Mouse (Mus musculus) embryonic facial prominence, embryonic 14.5 days (tissue): ENCODE results near the gene Chic2. TPM values are rescaled to one million over a fixed set of nuclear protein-coding genes. Genes with fewer than 3 reads are reported as not detected.

ENCODE experiments used
- ATAC-seq: fragments of 200-750 bp; cut with Nextera tagmentation; 2 replicates; pipeline ENCODE4 v1.8.0; 2017; ENCODE audit warnings: low read depth, moderate number of reproducible peaks, moderate TSS enrichment
- DNase-seq: peaks from one replicate; pipeline ENCODE4 v3.0.0-alpha.2; 2015; ENCODE audit warnings: low spot score
- H3K27ac ChIP-seq: fragments of 300-500 bp; sonication (generic); replicated peaks from 2 replicates; pipeline ENCODE4 v1.5.1; 2014; ENCODE audit warnings: low read depth, mild to moderate bottlenecking, low read length, moderate library complexity
- H3K27me3 ChIP-seq: fragments of 300-500 bp; sonication (generic); replicated peaks from 2 replicates; pipeline ENCODE4 v1.6.1; 2014; ENCODE audit warnings: low read length; ENCODE audit not compliant: control insufficient read depth, insufficient read depth
- H3K36me3 ChIP-seq: fragments of 300-500 bp; sonication (generic); 2 replicates; pipeline ENCODE4 v1.6.1; 2014; ENCODE audit warnings: low read length, mixed read lengths; ENCODE audit not compliant: control insufficient read depth, insufficient read depth
- H3K4me1 ChIP-seq: fragments of 300-500 bp; sonication (generic); 2 replicates; pipeline ENCODE4 v1.6.1; 2014; ENCODE audit warnings: antibody characterized with exemption, low read length; ENCODE audit not compliant: control insufficient read depth, insufficient read depth
- H3K4me2 ChIP-seq: fragments of 300-500 bp; sonication (generic); 2 replicates; pipeline ENCODE4 v1.6.1; 2014; ENCODE audit warnings: low read depth, mild to moderate bottlenecking, low read length, moderate library complexity, mixed read lengths
- H3K4me3 ChIP-seq: fragments of 300-500 bp; sonication (generic); 2 replicates; pipeline ENCODE4 v1.5.1; 2014; ENCODE audit warnings: low read depth, mild to moderate bottlenecking, low read length
- H3K9ac ChIP-seq: fragments of 300-500 bp; sonication (generic); 2 replicates; pipeline ENCODE4 v1.6.1; 2014; ENCODE audit warnings: low read depth, mild to moderate bottlenecking, low read length, moderate library complexity, mixed read lengths
- H3K9me3 ChIP-seq: fragments of 300-500 bp; sonication (generic); 2 replicates; pipeline ENCODE4 v1.6.1; 2016; ENCODE audit warnings: low read length; ENCODE audit not compliant: control insufficient read depth
- WGBS: fragments of 180-500 bp; shearing (Covaris S2); extraction: QIAGEN DNeasy Blood & Tissue Kit; methylation state at CpG from one replicate; pipeline ENCODE4 v1.1.7; 2014; 5-methylcytosine and 5-hydroxymethylcytosine counted together
- polyA plus RNA-seq: library from polyadenylated mRNA; unstranded; fragments of >200 nt; fragmentation: Nextera tagmentation; extraction: Ambion mirVana; gene quantifications from 2 replicates; pipeline ENCODE4 v1.2.1, GENCODE M21; 2014

Gene Chic2
- polyA plus RNA-seq, 1 experiment from 2014 or later: 53.4 TPM

DNA sequence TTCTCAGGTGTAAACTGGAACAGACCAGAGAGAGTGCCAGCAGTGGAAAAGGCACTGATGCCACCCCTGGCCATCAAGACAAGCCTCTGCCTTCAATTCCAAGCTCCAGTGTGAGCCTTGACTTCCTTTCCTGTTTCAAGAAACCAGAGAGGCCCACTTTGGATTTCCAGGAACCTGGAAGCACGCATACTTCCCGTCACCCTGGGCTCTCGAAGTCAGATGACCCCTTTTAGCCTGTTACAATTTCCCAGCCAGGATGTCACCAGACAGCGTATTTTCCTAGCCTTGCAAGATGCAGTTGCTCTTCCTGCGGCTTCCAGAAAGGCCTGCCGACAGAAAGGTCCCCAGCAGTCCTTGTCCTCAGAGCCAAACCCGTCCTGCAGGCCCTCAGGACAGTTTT, 65.0 kb downstream of the Chic2 start:
- Histone ChIP-seq H3K27me3 (no peaks in the 10 kb centered on the region), H3K4me3 (no peak overlapping the region), H3K36me3 (no peaks in the 10 kb centered on the region), H3K4me1 (peaks cover 38% of the 10 kb centered on the region), H3K9ac (no peak overlapping the region), H3K27ac (no peak overlapping the region; the same call in 1 of the 2 replicates), H3K4me2 (no peak overlapping the region), H3K9me3 (no peaks in the 10 kb centered on the region)
- DNase-seq (no peak), ATAC-seq (no peak)
- WGBS: 26% methylated on average over 7 of the region's 7 CpGs

DNA sequence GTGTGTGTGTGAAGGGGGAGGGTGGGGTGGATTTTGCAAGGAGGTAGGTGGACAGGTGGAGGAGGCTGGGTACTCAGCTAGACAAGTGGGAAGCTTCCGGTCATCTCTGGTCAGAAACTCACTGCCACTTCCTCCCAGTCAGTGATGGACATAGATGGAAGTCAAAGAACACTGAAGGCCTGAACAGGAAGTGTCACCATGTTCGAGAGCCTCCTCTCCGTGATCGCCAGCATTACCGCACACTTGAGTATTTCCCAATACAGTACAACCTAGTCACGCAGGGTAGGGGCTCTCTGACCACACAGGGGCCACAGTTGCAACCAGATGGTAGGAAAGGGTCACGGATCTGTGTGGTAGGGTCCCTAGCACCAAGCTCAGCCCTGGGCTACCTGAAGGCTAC, 69.1 kb downstream of the Chic2 start:
- no peak for DNase-seq
- H3K27ac ChIP-seq: no peak overlapping the region

DNA sequence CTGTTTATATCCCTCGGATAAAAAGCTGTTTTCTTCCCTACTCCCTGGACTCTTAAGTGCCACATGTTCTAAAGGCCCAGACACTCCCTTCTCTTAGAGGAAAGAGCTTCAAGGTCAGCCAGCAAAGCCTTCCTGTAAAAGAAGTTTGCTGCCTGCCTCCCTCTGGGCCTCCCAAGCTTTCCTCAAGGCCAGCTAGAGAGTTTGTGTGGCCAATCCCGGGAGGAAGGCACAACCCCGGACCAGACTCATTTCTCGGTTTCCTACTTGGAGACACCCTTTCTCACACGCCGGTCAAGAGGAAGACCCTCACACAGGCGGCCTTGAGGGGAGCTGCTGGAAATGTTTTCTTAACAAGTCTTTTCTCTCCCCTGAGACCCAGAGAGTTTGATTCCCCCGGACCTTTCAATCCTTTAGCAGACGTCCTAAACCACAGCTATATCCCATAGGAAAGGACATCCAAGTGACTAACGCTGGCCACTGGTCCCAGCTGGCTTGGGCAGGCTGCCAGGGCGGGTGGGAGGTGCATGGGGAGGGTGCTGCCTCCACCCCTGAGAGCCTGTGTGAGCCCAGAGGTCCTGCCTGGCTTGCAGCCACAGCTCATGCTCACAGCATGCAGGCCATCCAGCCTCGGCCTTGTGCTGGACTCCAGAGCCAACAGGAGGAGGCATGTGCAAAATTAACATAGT, 69.7 kb downstream of the Chic2 start:
- Histone ChIP-seq H3K9me3 (no peaks in the 10 kb centered on the region), H3K27ac (peak overlapping the region; percentile 61; the same call in 1 of the 2 replicates), H3K4me3 (no peak overlapping the region), H3K4me2 (no peak overlapping the region), H3K27me3 (no peaks in the 10 kb centered on the region), H3K36me3 (no peaks in the 10 kb centered on the region), H3K4me1 (peaks cover 18% of the 10 kb centered on the region), H3K9ac (peak overlapping the region; percentile 40; the same call in 1 of the 2 replicates)
- WGBS: 32% methylated on average over 12 of the region's 12 CpGs
- DNase-seq: peak; percentile 26
- ATAC-seq: 0 out of 2 replicates have a peak, but pooled peaks have one; percentile 10

More for the DNA sequence above, 69.1 kb downstream of the Chic2 start:
- Histone ChIP-seq H3K27me3 (no peaks in the 10 kb centered on the region), H3K4me1 (peaks cover 22% of the 10 kb centered on the region), H3K4me2 (no peak overlapping the region), H3K36me3 (no peaks in the 10 kb centered on the region), H3K9me3 (no peaks in the 10 kb centered on the region), H3K4me3 (no peak overlapping the region), H3K9ac (no peak overlapping the region)
- ATAC-seq: no peak
- WGBS: 87% methylated on average over 7 of the region's 7 CpGs

DNA sequence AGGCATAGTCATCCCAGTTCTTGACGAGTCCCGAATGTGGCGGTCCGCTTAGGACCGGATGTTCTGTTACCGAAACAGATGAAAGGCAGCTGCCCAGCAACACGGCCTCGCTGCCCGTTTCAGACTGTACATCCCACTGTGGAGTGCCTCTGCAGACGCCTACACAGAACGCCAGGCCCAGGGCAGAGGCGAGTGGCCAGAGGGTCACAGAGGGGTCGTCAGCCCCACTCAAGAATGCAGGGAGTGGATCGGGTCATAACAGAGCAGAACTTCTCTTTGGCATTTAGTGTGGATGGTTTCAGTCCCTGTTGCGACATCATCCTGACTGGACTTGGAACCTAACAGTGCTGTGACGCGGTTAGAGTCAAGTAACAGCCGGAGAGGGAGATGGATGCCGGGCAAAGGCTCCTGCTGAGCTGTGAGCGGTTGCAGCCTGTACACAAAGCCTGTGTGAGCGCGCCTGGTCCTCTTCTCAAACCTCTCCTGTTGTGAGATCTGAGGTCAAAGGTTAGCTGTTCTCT, 70.5 kb downstream of the Chic2 start:
- Histone ChIP-seq H3K9me3 (no peaks in the 10 kb centered on the region), H3K27me3 (no peaks in the 10 kb centered on the region), H3K27ac (peak overlapping the region; percentile 61; the same call in 1 of the 2 replicates), H3K4me3 (no peak overlapping the region), H3K9ac (no peak overlapping the region), H3K4me1 (peaks cover 13% of the 10 kb centered on the region), H3K36me3 (no peaks in the 10 kb centered on the region), H3K4me2 (no peak overlapping the region)
- no peak for ATAC-seq
- 44% methylated on average over 22 of the region's 22 CpGs for WGBS
- DNase-seq: peak; percentile 45

- Histone ChIP-seq H3K9ac (no peak overlapping the region), H3K36me3 (no peaks in the 10 kb centered on the region), H3K4me3 (no peak overlapping the region), H3K9me3 (no peaks in the 10 kb centered on the region), H3K4me1 (peaks cover 19% of the 10 kb centered on the region), H3K4me2 (no peak overlapping the region), H3K27me3 (no peaks in the 10 kb centered on the region), H3K27ac (no peak overlapping the region)
- no peak for DNase-seq
- 49% methylated on average over 7 of the region's 7 CpGs for WGBS
- no peak for ATAC-seq
These were observed 73.2 kb downstream of the Chic2 start for GRCm38 (mm10) chr5:74971418-74971817.

DNA sequence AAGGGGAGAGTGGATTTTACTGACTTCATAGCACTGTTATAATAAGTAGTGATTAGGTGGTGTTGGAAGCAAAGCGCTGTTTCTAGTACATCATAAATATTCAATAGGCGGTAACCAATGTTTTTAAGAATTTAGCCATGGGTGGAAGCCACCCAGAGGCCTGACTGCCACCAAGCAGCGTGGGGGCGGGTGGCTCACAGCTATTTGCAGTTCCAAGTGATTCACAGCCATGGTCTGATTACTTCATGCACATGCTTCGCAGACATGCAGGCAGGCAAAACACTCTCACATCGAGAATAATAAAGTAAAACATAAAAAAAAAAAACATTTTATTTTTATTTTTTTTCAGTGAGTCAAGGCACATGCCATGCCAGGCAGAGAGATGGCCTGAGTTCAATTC, 75.2 kb downstream of the Chic2 start:
- Histone ChIP-seq H3K9ac (no peak overlapping the region), H3K36me3 (no peaks in the 10 kb centered on the region), H3K27ac (no peak overlapping the region), H3K4me3 (no peak overlapping the region), H3K9me3 (no peaks in the 10 kb centered on the region), H3K4me2 (no peak overlapping the region), H3K4me1 (peaks cover 12% of the 10 kb centered on the region), H3K27me3 (no peaks in the 10 kb centered on the region)
- ATAC-seq (no peak), DNase-seq (no peak)
- WGBS: 82% methylated on average over 6 of the region's 6 CpGs

DNA sequence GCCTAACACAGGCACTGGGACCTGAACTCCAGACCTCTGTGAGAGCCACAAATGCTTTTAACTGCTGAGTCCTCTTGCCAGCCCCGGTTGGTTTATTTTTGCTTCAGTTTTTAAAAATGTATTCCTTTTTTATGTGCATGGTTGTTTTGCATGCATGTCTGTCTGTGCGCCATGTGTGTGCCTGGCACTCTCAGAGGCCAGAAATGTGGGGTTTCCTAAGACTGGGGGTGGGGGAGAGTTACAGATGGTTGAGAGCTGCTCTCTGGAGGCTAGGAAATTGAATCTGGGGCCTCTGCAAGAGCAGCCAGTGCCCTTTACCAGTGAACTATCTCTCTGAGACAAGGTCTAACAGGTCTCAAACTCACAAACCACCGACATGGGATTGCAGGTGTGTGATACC, 76.7 kb downstream of the Chic2 start:
- Histone ChIP-seq H3K27me3 (no peaks in the 10 kb centered on the region), H3K36me3 (no peaks in the 10 kb centered on the region), H3K4me2 (no peak overlapping the region), H3K4me1 (peaks cover 7% of the 10 kb centered on the region), H3K9ac (no peak overlapping the region), H3K27ac (peak overlapping the region; percentile 21; the same call in 1 of the 2 replicates), H3K4me3 (no peak overlapping the region), H3K9me3 (no peaks in the 10 kb centered on the region)
- 65% methylated on average over 3 of the region's 3 CpGs for WGBS
- ATAC-seq: no peak
- DNase-seq: peak; percentile 56

DNA sequence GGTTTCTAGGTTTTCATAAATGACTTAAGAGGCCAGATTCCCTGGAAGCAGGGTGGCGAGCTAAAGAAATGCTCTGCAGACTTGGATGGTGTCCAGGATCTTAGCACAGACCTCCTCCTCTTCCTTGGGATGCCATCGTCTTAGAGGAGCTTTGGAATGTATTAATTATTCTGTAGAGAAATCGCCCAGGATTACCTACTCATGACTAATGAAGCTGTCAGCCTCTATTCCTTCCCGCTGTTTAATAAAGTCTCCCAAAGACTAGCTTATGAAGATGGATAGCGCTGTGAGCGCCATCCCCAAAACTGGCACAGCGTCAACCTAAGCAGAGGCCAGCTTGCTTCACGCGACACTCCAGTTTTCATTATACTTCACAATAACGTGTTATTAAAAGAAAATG, 77.7 kb downstream of the Chic2 start:
- Histone ChIP-seq H3K4me2 (no peak overlapping the region), H3K9ac (no peak overlapping the region), H3K27me3 (no peaks in the 10 kb centered on the region), H3K4me3 (no peak overlapping the region), H3K36me3 (no peaks in the 10 kb centered on the region), H3K4me1 (peaks cover 7% of the 10 kb centered on the region), H3K9me3 (no peaks in the 10 kb centered on the region), H3K27ac (no peak overlapping the region)
- WGBS: 56% methylated on average over 10 of the region's 10 CpGs
- no peak for ATAC-seq
- peak; percentile 33 for DNase-seq

DNA sequence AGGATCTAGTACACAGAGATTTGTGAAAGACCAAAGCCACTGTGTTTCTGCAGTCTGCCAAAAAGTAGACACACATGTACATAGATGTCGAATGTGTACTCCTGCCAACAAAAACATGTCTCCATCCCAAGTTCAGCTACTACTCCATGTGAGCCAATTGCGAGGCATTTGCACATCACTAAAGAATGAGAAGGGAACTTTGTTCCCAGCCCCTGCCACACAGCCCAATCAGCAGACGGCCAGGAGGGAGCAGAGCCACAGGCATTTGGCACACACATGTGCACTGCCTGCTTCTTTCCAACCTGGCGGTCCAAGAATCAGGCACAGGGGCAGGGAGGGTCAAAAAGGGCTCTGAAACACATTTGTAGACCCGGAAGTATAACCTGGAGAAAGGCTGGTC, 81.8 kb downstream of the Chic2 start:
- Histone ChIP-seq H3K4me1 (peaks cover 12% of the 10 kb centered on the region), H3K36me3 (no peaks in the 10 kb centered on the region), H3K4me2 (no peak overlapping the region), H3K9me3 (no peaks in the 10 kb centered on the region), H3K27me3 (peaks cover 5% of the 10 kb centered on the region; the same call in 1 of the 2 replicates), H3K27ac (no peak overlapping the region), H3K4me3 (no peak overlapping the region), H3K9ac (no peak overlapping the region)
- peak; percentile 74 for DNase-seq
- 38% methylated on average over 5 of the region's 5 CpGs for WGBS
- peak; percentile 58; the same call in 1 of the 2 replicates for ATAC-seq
